In genomic region chr6:23549874-23550273, GRCm38 (mm10) we compare ENCODE assay signal across 27 mouse cellular contexts.
DNase-seq lines count a peak whose midpoint lies in the region; ATAC-seq and TF ChIP-seq lines count a peak whose summit lies in the region.
"Had no signal": no experiment of that assay in that cellular context is flagged by ENCODE, and none has a peak within 500 bp of the region (broad histone marks: within the 10 kb centered on the region; RNA-seq: fewer than 3 reads in every experiment).

No protein-coding gene starts in this region.

- 45% methylated on average over 1 of the region's 1 CpGs for WGBS in lung, embryonic 14.5 days
- WGBS in lung, postnatal 0 days: 50% methylated on average over 1 of the region's 1 CpGs
- 55% methylated on average over 1 of the region's 1 CpGs for WGBS in stomach, embryonic 14.5 days
- WGBS in stomach, postnatal 0 days: 42% methylated on average over 1 of the region's 1 CpGs
- WGBS in hindbrain, embryonic 14.5 days: 43% methylated on average over 1 of the region's 1 CpGs

- H3K9ac ChIP-seq in lung, embryonic 14.5 days: no peak overlapping the region
- H3K9ac ChIP-seq in lung, postnatal 0 days (replicated peaks; ENCODE audit: low read depth): no peak overlapping the region
- H3K9ac ChIP-seq in stomach, embryonic 14.5 days (replicated peaks; ENCODE audit: low read depth, low read length): no peak overlapping the region
- H3K9ac ChIP-seq in stomach, postnatal 0 days (ENCODE audit: low read length): no peak overlapping the region
- no peak overlapping the region for H3K9ac ChIP-seq in hindbrain, embryonic 14.5 days
- H3K9ac ChIP-seq: embryonic facial prominence, embryonic 12.5 days; forebrain, embryonic 12.5 days; forebrain, embryonic 15.5 days; hindbrain, embryonic 12.5 days had no signal

- no peak overlapping the region for H3K4me2 ChIP-seq in lung, embryonic 14.5 days
- H3K4me2 ChIP-seq in lung, postnatal 0 days (replicated peaks; ENCODE audit: low read depth, low read length): no peak overlapping the region
- no peak overlapping the region for H3K4me2 ChIP-seq in stomach, embryonic 14.5 days (replicated peaks; ENCODE audit: low read depth, low read length)
- H3K4me2 ChIP-seq in stomach, postnatal 0 days (replicated peaks; ENCODE audit: low read depth): no peak overlapping the region
- H3K4me2 ChIP-seq in hindbrain, embryonic 14.5 days (replicated peaks): no peak overlapping the region
- H3K4me2 ChIP-seq: embryonic facial prominence, embryonic 12.5 days; forebrain, embryonic 12.5 days; forebrain, embryonic 15.5 days; hindbrain, embryonic 12.5 days had no signal

- H3K36me3 ChIP-seq in lung, embryonic 14.5 days (ENCODE audit: insufficient read depth): no peaks in the 10 kb centered on the region
- no peaks in the 10 kb centered on the region for H3K36me3 ChIP-seq in lung, postnatal 0 days (ENCODE audit: insufficient read depth, low read length)
- no peaks in the 10 kb centered on the region for H3K36me3 ChIP-seq in stomach, embryonic 14.5 days (ENCODE audit: control insufficient read depth, insufficient read depth, low read length)
- H3K36me3 ChIP-seq in stomach, postnatal 0 days (ENCODE audit: control insufficient read depth, insufficient read depth, low read length): no peaks in the 10 kb centered on the region
- H3K36me3 ChIP-seq in hindbrain, embryonic 14.5 days (replicated peaks; ENCODE audit: control insufficient read depth, insufficient read depth): no peaks in the 10 kb centered on the region
- H3K36me3 ChIP-seq: embryonic facial prominence, embryonic 12.5 days; forebrain, embryonic 12.5 days; forebrain, embryonic 15.5 days; G1E; heart, embryonic 10.5 days; hindbrain, embryonic 12.5 days had no signal

- H3K27me3 ChIP-seq in lung, embryonic 14.5 days (ENCODE audit: insufficient read depth, low read length): no peaks in the 10 kb centered on the region
- H3K27me3 ChIP-seq in lung, postnatal 0 days (replicated peaks; ENCODE audit: insufficient read depth, low read length): no peaks in the 10 kb centered on the region
- H3K27me3 ChIP-seq in stomach, embryonic 14.5 days (ENCODE audit: control insufficient read depth, insufficient read depth, low read length): no peaks in the 10 kb centered on the region
- H3K27me3 ChIP-seq in stomach, postnatal 0 days (ENCODE audit: control insufficient read depth, insufficient read depth, low read length): no peaks in the 10 kb centered on the region
- H3K27me3 ChIP-seq in hindbrain, embryonic 14.5 days (ENCODE audit: control insufficient read depth, insufficient read depth, low read length): no peaks in the 10 kb centered on the region
- H3K27me3 ChIP-seq: CH12.LX; embryonic facial prominence, embryonic 12.5 days; forebrain, embryonic 12.5 days; forebrain, embryonic 15.5 days; hindbrain, embryonic 12.5 days; Patski had no signal

- DNase-seq in lung, embryonic 14.5 days: peak; percentile 61
- DNase-seq in lung, postnatal 4 days: no peak
- DNase-seq in lung, postnatal 0 days (ENCODE audit: low spot score): peak; percentile 12
- no peak for DNase-seq in lung, postnatal 36 days
- no peak for DNase-seq in stomach, postnatal 0 days (ENCODE audit: low spot score)
- no peak for DNase-seq in hindbrain, embryonic 14.5 days (ENCODE audit: low spot score)
- DNase-seq in spleen, postnatal 14 days (ENCODE audit: low spot score in 2 of 2): no peak
- DNase-seq: adrenal gland, postnatal 10 days; adrenal gland, postnatal 36 days; B cell, adult 2 months; cerebellum, adult 18-20 months; cerebellum, adult 9-10 months; cerebellum, postnatal 14 days; gastrocnemius, postnatal 10 days; gastrocnemius, postnatal 36 days; heart, adult 2 months had no signal

- no peak overlapping the region for H3K4me3 ChIP-seq in lung, embryonic 14.5 days (ENCODE audit: low read depth, low read length)
- no peak overlapping the region for H3K4me3 ChIP-seq in lung, postnatal 0 days (ENCODE audit: low read depth, low read length)
- H3K4me3 ChIP-seq in stomach, embryonic 14.5 days (ENCODE audit: low read depth, low read length): no peak overlapping the region
- no peak overlapping the region for H3K4me3 ChIP-seq in stomach, postnatal 0 days (ENCODE audit: low read depth, low read length)
- no peak overlapping the region for H3K4me3 ChIP-seq in hindbrain, embryonic 14.5 days (replicated peaks; ENCODE audit: low read length)
- H3K4me3 ChIP-seq: embryonic facial prominence, embryonic 12.5 days; erythroblast, embryonic 14.5 days; forebrain, embryonic 12.5 days; forebrain, embryonic 15.5 days; heart, adult 2 months; heart, embryonic 10.5 days; hindbrain, embryonic 12.5 days had no signal

- no peaks in the 10 kb centered on the region for H3K4me1 ChIP-seq in lung, embryonic 14.5 days (ENCODE audit: insufficient read depth)
- no peaks in the 10 kb centered on the region for H3K4me1 ChIP-seq in lung, postnatal 0 days (ENCODE audit: insufficient read depth, low read depth, low read length)
- no peaks in the 10 kb centered on the region for H3K4me1 ChIP-seq in stomach, embryonic 14.5 days (ENCODE audit: control insufficient read depth, insufficient read depth, low read length)
- no peaks in the 10 kb centered on the region for H3K4me1 ChIP-seq in stomach, postnatal 0 days (replicated peaks; ENCODE audit: control insufficient read depth, insufficient read depth)
- no peaks in the 10 kb centered on the region for H3K4me1 ChIP-seq in hindbrain, embryonic 14.5 days (replicated peaks; ENCODE audit: control insufficient read depth, insufficient read depth, low read length)
- H3K4me1 ChIP-seq: embryonic facial prominence, embryonic 12.5 days; forebrain, embryonic 15.5 days; heart, embryonic 10.5 days; hindbrain, embryonic 12.5 days had no signal

- ATAC-seq in lung, embryonic 14.5 days (ENCODE audit: insufficient read depth): peak; percentile 66
- ATAC-seq in lung, postnatal 0 days: no peak
- peak; percentile 88 for ATAC-seq in stomach, embryonic 14.5 days (ENCODE audit: insufficient number of reproducible peaks, insufficient read depth, low FRiP score, low read depth)
- peak; percentile 66; the same call in 1 of the 2 replicates for ATAC-seq in stomach, postnatal 0 days (ENCODE audit: low FRiP score, low TSS enrichment)
- ATAC-seq in hindbrain, embryonic 14.5 days (ENCODE audit: low FRiP score): no peak
- ATAC-seq: forebrain, embryonic 15.5 days; hindbrain, postnatal 0 days; Patski had no signal

- 0 out of 2 replicates have a peak overlapping the region, but pooled peaks have one; percentile 9 for H3K27ac ChIP-seq in lung, embryonic 14.5 days (ENCODE audit: low read depth)
- H3K27ac ChIP-seq in lung, postnatal 0 days (ENCODE audit: low read length): no peak overlapping the region
- no peak overlapping the region for H3K27ac ChIP-seq in stomach, embryonic 14.5 days (ENCODE audit: low read length)
- H3K27ac ChIP-seq in stomach, postnatal 0 days (replicated peaks): no peak overlapping the region
- H3K27ac ChIP-seq in hindbrain, embryonic 14.5 days: no peak overlapping the region
- H3K27ac ChIP-seq: embryonic facial prominence, embryonic 12.5 days; forebrain, embryonic 12.5 days; forebrain, embryonic 15.5 days; heart, adult 2 months; heart, embryonic 10.5 days; hindbrain, embryonic 12.5 days; hindbrain, postnatal 0 days had no signal

- no peak for TF ChIP-seq CTCF in lung, embryonic 14.5 days (IDR thresholded peaks at IDR 0.05; ENCODE audit: low read depth)
- no peak for TF ChIP-seq CTCF in lung, postnatal 0 days (IDR thresholded peaks at IDR 0.05)
- no peak for TF ChIP-seq CTCF in stomach, postnatal 0 days (IDR thresholded peaks at IDR 0.05; ENCODE audit: low read depth)

- H3K9me3 ChIP-seq in lung, embryonic 14.5 days (ENCODE audit: low read depth, low read length): no peaks in the 10 kb centered on the region
- no peaks in the 10 kb centered on the region for H3K9me3 ChIP-seq in lung, postnatal 0 days (ENCODE audit: low read length)
- H3K9me3 ChIP-seq in stomach, embryonic 14.5 days (ENCODE audit: control insufficient read depth, low read depth, low read length): no peaks in the 10 kb centered on the region
- H3K9me3 ChIP-seq in stomach, postnatal 0 days (ENCODE audit: control insufficient read depth, low read length): no peaks in the 10 kb centered on the region
- H3K9me3 ChIP-seq in hindbrain, embryonic 14.5 days (ENCODE audit: control insufficient read depth, low read length): no peaks in the 10 kb centered on the region
- H3K9me3 ChIP-seq: embryonic facial prominence, embryonic 12.5 days; forebrain, embryonic 12.5 days; forebrain, embryonic 15.5 days; G1E; heart, embryonic 10.5 days; hindbrain, embryonic 12.5 days had no signal

- no peak for TF ChIP-seq EP300 in lung, postnatal 0 days (IDR thresholded peaks at IDR 0.05)
- TF ChIP-seq EP300 in stomach, postnatal 0 days (optimal IDR thresholded peaks at IDR 0.05): peak; percentile 83

Comparison
In these comparisons a context has a peak if more than half of its experiments do, and no peak if none do; other contexts are left out.
1. ATAC-seq: peak in lung, embryonic 14.5 days (single experiment), stomach, embryonic 14.5 days (single experiment) and stomach, postnatal 0 days (single experiment); none in lung, postnatal 0 days (single experiment) and hindbrain, embryonic 14.5 days (single experiment).
2. DNase-seq: peak in lung, embryonic 14.5 days (single experiment) and lung, postnatal 0 days (single experiment); none in lung, postnatal 4 days (0 of 2), lung, postnatal 36 days (single experiment), stomach, postnatal 0 days (single experiment), hindbrain, embryonic 14.5 days (single experiment) and spleen, postnatal 14 days (0 of 2).